Mouse (Mus musculus) gastrocnemius, adult 2 months (tissue): Measurements from ENCODE around the gene Mdk. TPM values are rescaled to one million over a fixed set of nuclear protein-coding genes. Genes with fewer than 3 reads are reported as not detected.

ENCODE experiments used
- DNase-seq: peaks from one replicate; pipeline ENCODE4 v3.0.0; 2022
- H3K27ac ChIP-seq: fragments of 200-600 bp; 2 replicates; pipeline ENCODE4 v1.8.1; 2022; ENCODE audit warnings: mild to moderate bottlenecking
- H3K4me3 ChIP-seq: fragments of 200-600 bp; 2 replicates; pipeline ENCODE4 v1.8.1; 2022; ENCODE audit warnings: mild to moderate bottlenecking, moderate library complexity
- CTCF ChIP-seq: fragments of 200-600 bp; IDR thresholded peaks from 2 replicates; pipeline ENCODE4 v1.8.1; 2022; ENCODE audit warnings: antibody characterized with exemption, mild to moderate bottlenecking, moderate library complexity
- intact Hi-C: fragments of 180-260 bp; cut with DNase I; formaldehyde crosslinking; loops from one replicate; pipeline ENCODE4 v1.15.1; 2025
- total RNA-seq, 2 experiments: library from RNA; stranded (reverse); gene quantifications; 2 replicates each; pipeline ENCODE4 v1.2.3; 2021

Gene Mdk
- total RNA-seq, 2 experiments from 2014 or later: 0.51 to 0.92 TPM

GRCm38 (mm10) chr2:91926949-91927348, 5.1 kb downstream of the Mdk start, which contains the start of gene Chrm4:
Chrm4 (plus strand) TSS chr2:91927249.
- Histone ChIP-seq H3K27ac (no peak within 1 kb of the TSS), H3K4me3 (peak within 1 kb of the TSS; percentile 49)
- no peak for TF ChIP-seq CTCF
- no peak for DNase-seq
- intact Hi-C loops: no loop called here

GRCm38 (mm10) chr2:91925442-91925841, 6.7 kb downstream of the Mdk start:
- DNase-seq: no peak
- Histone ChIP-seq H3K4me3 (no peak overlapping the region), H3K27ac (no peak overlapping the region)
- no peak for TF ChIP-seq CTCF
- intact Hi-C loops: loop anchor here (2.0 kb wide), 1 partner anchor 147 kb away; no protein-coding TSS in a partner anchor

- DNase-seq: no peak
- Histone ChIP-seq H3K27ac (no peak overlapping the region), H3K4me3 (no peak overlapping the region)
- intact Hi-C loops: loop anchor here (2.0 kb wide), 1 partner anchor 146 kb away; no protein-coding TSS in a partner anchor
- no peak for TF ChIP-seq CTCF
Measured at GRCm38 (mm10) chr2:91924726-91925125, 7.4 kb downstream of the Mdk start.

GRCm38 (mm10) chr2:91923415-91924337, 8.4 kb downstream of the Mdk start:
- TF ChIP-seq CTCF: peak; percentile 70
- intact Hi-C loops: loop anchor here (2.0 kb wide), 1 partner anchor 145 kb away; no protein-coding TSS in a partner anchor
- Histone ChIP-seq H3K27ac (no peak overlapping the region), H3K4me3 (peak overlapping the region; percentile 70)
- DNase-seq: peak; percentile 77

GRCm38 (mm10) chr2:91922586-91923414, 9.3 kb downstream of the Mdk start:
- no peak for DNase-seq
- peak overlapping the region; percentile 70 for H3K4me3 ChIP-seq
- TF ChIP-seq CTCF: no peak
- no peak overlapping the region for H3K27ac ChIP-seq
- intact Hi-C loops: no loop called here

GRCm38 (mm10) chr2:91921790-91922570, 10.1 kb downstream of the Mdk start:
- TF ChIP-seq CTCF: peak; percentile 40
- intact Hi-C loops: no loop called here
- peak overlapping the region; percentile 70 for H3K4me3 ChIP-seq
- DNase-seq: no peak
- no peak overlapping the region for H3K27ac ChIP-seq

GRCm38 (mm10) chr2:91921181-91921789, 10.8 kb downstream of the Mdk start:
- intact Hi-C loops: no loop called here
- Histone ChIP-seq H3K4me3 (peak overlapping the region; percentile 70), H3K27ac (no peak overlapping the region)
- peak; percentile 83 for DNase-seq
- TF ChIP-seq CTCF: no peak

- H3K4me3 ChIP-seq: no peak overlapping the region
- TF ChIP-seq CTCF: no peak
- intact Hi-C loops: no loop called here
Measured at GRCm38 (mm10) chr2:91920130-91920529, 12.0 kb downstream of the Mdk start.

GRCm38 (mm10) chr2:91917096-91917495, 15.0 kb downstream of the Mdk start:
- no peak overlapping the region for H3K4me3 ChIP-seq
- TF ChIP-seq CTCF: no peak
- DNase-seq: no peak
- no peak overlapping the region for H3K27ac ChIP-seq
- intact Hi-C loops: no loop called here

More at GRCm38 (mm10) chr2:91920130-91920529, 12.0 kb downstream of the Mdk start:
- no peak for DNase-seq
- no peak overlapping the region for H3K27ac ChIP-seq

- intact Hi-C loops: no loop called here
- no peak overlapping the region for H3K27ac ChIP-seq
- no peak for TF ChIP-seq CTCF
- no peak for DNase-seq
- H3K4me3 ChIP-seq: no peak overlapping the region
Measured at GRCm38 (mm10) chr2:91916346-91916977, 15.6 kb downstream of the Mdk start.
